Mouse (Mus musculus) forebrain, embryonic 16.5 days (tissue): ENCODE measurements around the gene Pgm1. TPM values are rescaled to one million over a fixed set of nuclear protein-coding genes. Genes with fewer than 3 reads are reported as not detected.
A peak's percentile ranks its signal among the peaks of the same experiment; 100 is the strongest.

ENCODE experiments used
- ATAC-seq: fragments of 200-750 bp; cut with Nextera tagmentation; 2 replicates; pipeline ENCODE4 v1.8.0; 2017; ENCODE audit warnings: mild to moderate bottlenecking, moderate library complexity
- H3K27ac ChIP-seq: fragments of 300-500 bp; sonication (generic); 2 replicates; pipeline ENCODE4 v1.5.1; 2014; ENCODE audit warnings: low read length, control low read depth
- H3K27me3 ChIP-seq: fragments of 300-500 bp; sonication (generic); replicated peaks from 2 replicates; pipeline ENCODE4 v1.6.1; 2014; ENCODE audit warnings: low read length; ENCODE audit not compliant: control insufficient read depth, insufficient read depth
- H3K36me3 ChIP-seq: fragments of 300-500 bp; sonication (generic); 2 replicates; pipeline ENCODE4 v1.6.1; 2014; ENCODE audit not compliant: control insufficient read depth, insufficient read depth
- H3K4me1 ChIP-seq: fragments of 300-500 bp; sonication (generic); replicated peaks from 2 replicates; pipeline ENCODE4 v1.6.1; 2014; ENCODE audit warnings: low read length; ENCODE audit not compliant: control insufficient read depth, insufficient read depth
- H3K4me2 ChIP-seq: fragments of 300-500 bp; sonication (generic); 2 replicates; pipeline ENCODE4 v1.6.1; 2014; ENCODE audit warnings: mild to moderate bottlenecking, low read length, control low read depth
- H3K4me3 ChIP-seq: fragments of 300-500 bp; sonication (generic); replicated peaks from 2 replicates; pipeline ENCODE4 v1.5.1; 2014; ENCODE audit warnings: mild to moderate bottlenecking, low read length, control low read depth
- H3K9ac ChIP-seq: fragments of 300-500 bp; sonication (generic); replicated peaks from 2 replicates; pipeline ENCODE4 v1.6.1; 2014; ENCODE audit warnings: low read depth, low read length, control low read depth
- H3K9me3 ChIP-seq: fragments of 300-500 bp; sonication (generic); 2 replicates; pipeline ENCODE4 v1.6.1; 2016; ENCODE audit warnings: low read length; ENCODE audit not compliant: control insufficient read depth
- WGBS: fragments of 180-500 bp; shearing (Covaris S2); extraction: QIAGEN DNeasy Blood & Tissue Kit; methylation state at CpG from one replicate; pipeline ENCODE4 v1.1.7; 2014; 5-methylcytosine and 5-hydroxymethylcytosine counted together
- polyA plus RNA-seq: library from polyadenylated mRNA; unstranded; fragments of >200 nt; fragmentation: Nextera tagmentation; extraction: Ambion mirVana; gene quantifications from 2 replicates; pipeline ENCODE4 v1.2.1, GENCODE M21; 2015

The Pgm1 gene
- polyA plus RNA-seq, 1 experiment from 2014 or later = 46.0 TPM

- Histone ChIP-seq H3K27ac (no peak overlapping the region), H3K4me1 (no peaks in the 10 kb centered on the region), H3K36me3 (no peaks in the 10 kb centered on the region), H3K4me3 (no peak overlapping the region), H3K9ac (no peak overlapping the region), H3K4me2 (no peak overlapping the region), H3K27me3 (no peaks in the 10 kb centered on the region), H3K9me3 (no peaks in the 10 kb centered on the region)
- WGBS = 75% methylated on average over 5 of the region's 5 CpGs
- no peak for ATAC-seq
These were observed 71.8 kb downstream of the Pgm1 start for GRCm38 (mm10) chr4:100000971-100001370.

- 62% methylated on average over 7 of the region's 7 CpGs for WGBS
- Histone ChIP-seq H3K27ac (no peak overlapping the region), H3K4me1 (no peaks in the 10 kb centered on the region), H3K36me3 (no peaks in the 10 kb centered on the region), H3K27me3 (no peaks in the 10 kb centered on the region), H3K4me3 (no peak overlapping the region), H3K4me2 (no peak overlapping the region), H3K9ac (no peak overlapping the region), H3K9me3 (no peaks in the 10 kb centered on the region)
- ATAC-seq = no peak
These were observed 72.6 kb downstream of the Pgm1 start for GRCm38 (mm10) chr4:100001806-100002205.

- no peak for ATAC-seq
- Histone ChIP-seq H3K4me2 (no peak overlapping the region), H3K4me3 (no peak overlapping the region), H3K27me3 (no peaks in the 10 kb centered on the region), H3K36me3 (no peaks in the 10 kb centered on the region), H3K4me1 (peaks cover 9% of the 10 kb centered on the region), H3K9ac (no peak overlapping the region), H3K9me3 (no peaks in the 10 kb centered on the region), H3K27ac (no peak overlapping the region)
- WGBS = 93% methylated on average over 7 of the region's 7 CpGs
These were observed 78.5 kb downstream of the Pgm1 start for GRCm38 (mm10) chr4:100007721-100008120.

GRCm38 (mm10) chr4:100008371-100009090, 79.3 kb downstream of the Pgm1 start:
- WGBS = 49% methylated on average over 5 of the region's 5 CpGs
- Histone ChIP-seq H3K9ac (no peak overlapping the region), H3K4me2 (no peak overlapping the region), H3K9me3 (no peaks in the 10 kb centered on the region), H3K27ac (no peak overlapping the region), H3K27me3 (no peaks in the 10 kb centered on the region), H3K4me3 (no peak overlapping the region), H3K36me3 (no peaks in the 10 kb centered on the region), H3K4me1 (peaks cover 9% of the 10 kb centered on the region)
- peak; percentile 54 for ATAC-seq

GRCm38 (mm10) chr4:100009211-100009678, 80.0 kb downstream of the Pgm1 start:
- peak; percentile 83 for ATAC-seq
- WGBS = 44% methylated on average over 8 of the region's 8 CpGs

GRCm38 (mm10) chr4:100010916-100011315, 81.7 kb downstream of the Pgm1 start:
- no peaks in the 10 kb centered on the region for H3K36me3 ChIP-seq
- no peaks in the 10 kb centered on the region for H3K9me3 ChIP-seq
- WGBS = 83% methylated on average over 3 of the region's 3 CpGs
- no peaks in the 10 kb centered on the region for H3K27me3 ChIP-seq
- H3K4me2 ChIP-seq = no peak overlapping the region
- H3K9ac ChIP-seq = no peak overlapping the region
- H3K4me1 ChIP-seq = peaks cover 9% of the 10 kb centered on the region
- H3K4me3 ChIP-seq = no peak overlapping the region
- no peak for ATAC-seq
- no peak overlapping the region for H3K27ac ChIP-seq

More at GRCm38 (mm10) chr4:100009211-100009678, 80.0 kb downstream of the Pgm1 start:
- Histone ChIP-seq H3K27me3 (no peaks in the 10 kb centered on the region), H3K4me3 (no peak overlapping the region), H3K4me2 (no peak overlapping the region), H3K4me1 (peaks cover 9% of the 10 kb centered on the region), H3K9me3 (no peaks in the 10 kb centered on the region), H3K27ac (peak overlapping the region; percentile 42; the same call in 1 of the 2 replicates), H3K36me3 (no peaks in the 10 kb centered on the region), H3K9ac (no peak overlapping the region)

GRCm38 (mm10) chr4:100011563-100011962, 82.3 kb downstream of the Pgm1 start:
- Histone ChIP-seq H3K4me1 (peaks cover 9% of the 10 kb centered on the region), H3K36me3 (no peaks in the 10 kb centered on the region), H3K9me3 (no peaks in the 10 kb centered on the region), H3K4me3 (no peak overlapping the region), H3K4me2 (no peak overlapping the region), H3K27me3 (no peaks in the 10 kb centered on the region), H3K9ac (no peak overlapping the region), H3K27ac (no peak overlapping the region)
- ATAC-seq = no peak
- WGBS = 25% methylated on average over 3 of the region's 3 CpGs

- Histone ChIP-seq H3K4me2 (no peak overlapping the region), H3K27ac (no peak overlapping the region), H3K4me3 (no peak overlapping the region), H3K27me3 (no peaks in the 10 kb centered on the region), H3K9me3 (no peaks in the 10 kb centered on the region), H3K4me1 (peaks cover 9% of the 10 kb centered on the region), H3K36me3 (no peaks in the 10 kb centered on the region), H3K9ac (no peak overlapping the region)
- no peak for ATAC-seq
- WGBS = 82% methylated on average over 8 of the region's 8 CpGs
These were observed 83.3 kb downstream of the Pgm1 start for GRCm38 (mm10) chr4:100012361-100013035.

GRCm38 (mm10) chr4:100027773-100028172, 98.6 kb downstream of the Pgm1 start:
- no peak for ATAC-seq
- no peak overlapping the region for H3K4me3 ChIP-seq
- no peaks in the 10 kb centered on the region for H3K4me1 ChIP-seq
- no peak overlapping the region for H3K4me2 ChIP-seq
- H3K9ac ChIP-seq = no peak overlapping the region
- no peaks in the 10 kb centered on the region for H3K36me3 ChIP-seq
- no peaks in the 10 kb centered on the region for H3K27me3 ChIP-seq
- 72% methylated on average over 3 of the region's 3 CpGs for WGBS
- no peaks in the 10 kb centered on the region for H3K9me3 ChIP-seq
- no peak overlapping the region for H3K27ac ChIP-seq
